Mouse (Mus musculus): ENCODE measurements around the gene B3galnt2. TPM values are rescaled to one million over a fixed set of nuclear protein-coding genes. Genes with fewer than 3 reads are reported as not detected.

The B3galnt2 gene
- polyA plus RNA-seq, 1 experiment from 2014 or later: 33.0 TPM

GRCm38 (mm10) chr13:13995046-13995445, 40.8 kb downstream of the B3galnt2 start:
- no peaks in the 10 kb centered on the region; the same call in 1 of the 2 replicates for H3K36me3 ChIP-seq (ENCODE audit: control insufficient read depth, insufficient read depth, low read length)
- H3K4me2 ChIP-seq (replicated peaks; ENCODE audit: low read depth, low read length): no peak overlapping the region
- H3K9me3 ChIP-seq (ENCODE audit: control insufficient read depth, low read length): no peaks in the 10 kb centered on the region
- no peaks in the 10 kb centered on the region for H3K27me3 ChIP-seq (ENCODE audit: control insufficient read depth, insufficient read depth, low read length)
- WGBS: 90% methylated on average over 5 of the region's 5 CpGs
- no peak for DNase-seq (ENCODE audit: low spot score)
- no peak overlapping the region for H3K4me3 ChIP-seq (ENCODE audit: low read depth, low read length)
- ATAC-seq (ENCODE audit: low FRiP score): no peak
- H3K9ac ChIP-seq (ENCODE audit: low read depth, low read length): no peak overlapping the region
- H3K27ac ChIP-seq (ENCODE audit: low read depth, low read length): no peak overlapping the region
- no peaks in the 10 kb centered on the region for H3K4me1 ChIP-seq (replicated peaks; ENCODE audit: control insufficient read depth, insufficient read depth, low read length)

- 88% methylated on average over 5 of the region's 5 CpGs for WGBS
- no peaks in the 10 kb centered on the region; the same call in 1 of the 2 replicates for H3K36me3 ChIP-seq (ENCODE audit: control insufficient read depth, insufficient read depth, low read length)
- no peaks in the 10 kb centered on the region for H3K9me3 ChIP-seq (ENCODE audit: control insufficient read depth, low read length)
- H3K27me3 ChIP-seq (ENCODE audit: control insufficient read depth, insufficient read depth, low read length): no peaks in the 10 kb centered on the region
- H3K27ac ChIP-seq (ENCODE audit: low read depth, low read length): no peak overlapping the region
- DNase-seq (ENCODE audit: low spot score) (no peak), ATAC-seq (ENCODE audit: low FRiP score) (no peak)
- no peak overlapping the region for H3K4me3 ChIP-seq (ENCODE audit: low read depth, low read length)
- no peak overlapping the region for H3K4me2 ChIP-seq (replicated peaks; ENCODE audit: low read depth, low read length)
- no peak overlapping the region for H3K9ac ChIP-seq (ENCODE audit: low read depth, low read length)
- no peaks in the 10 kb centered on the region for H3K4me1 ChIP-seq (replicated peaks; ENCODE audit: control insufficient read depth, insufficient read depth, low read length)
Measured at GRCm38 (mm10) chr13:13997476-13997875, 43.2 kb downstream of the B3galnt2 start.

GRCm38 (mm10) chr13:14002706-14003105, 48.4 kb downstream of the B3galnt2 start:
- no peaks in the 10 kb centered on the region for H3K27me3 ChIP-seq (ENCODE audit: control insufficient read depth, insufficient read depth, low read length)
- H3K4me3 ChIP-seq (ENCODE audit: low read depth, low read length): no peak overlapping the region
- no peak overlapping the region for H3K9ac ChIP-seq (ENCODE audit: low read depth, low read length)
- H3K27ac ChIP-seq (ENCODE audit: low read depth, low read length): no peak overlapping the region
- H3K36me3 ChIP-seq (ENCODE audit: control insufficient read depth, insufficient read depth, low read length): peaks cover 3% of the 10 kb centered on the region; the same call in 1 of the 2 replicates
- H3K4me1 ChIP-seq (replicated peaks; ENCODE audit: control insufficient read depth, insufficient read depth, low read length): no peaks in the 10 kb centered on the region
- no peak overlapping the region for H3K4me2 ChIP-seq (replicated peaks; ENCODE audit: low read depth, low read length)
- H3K9me3 ChIP-seq (ENCODE audit: control insufficient read depth, low read length): no peaks in the 10 kb centered on the region
- WGBS: 91% methylated on average over 2 of the region's 2 CpGs
- ATAC-seq (ENCODE audit: low FRiP score) (no peak), DNase-seq (ENCODE audit: low spot score) (no peak)

GRCm38 (mm10) chr13:14004086-14004485, 49.8 kb downstream of the B3galnt2 start:
- WGBS: 84% methylated on average over 4 of the region's 4 CpGs
- no peak overlapping the region for H3K4me3 ChIP-seq (ENCODE audit: low read depth, low read length)
- DNase-seq (ENCODE audit: low spot score): no peak
- no peak overlapping the region for H3K9ac ChIP-seq (ENCODE audit: low read depth, low read length)
- 0 out of 2 replicates have a peak, but pooled peaks cover 3% of the 10 kb centered on the region for H3K36me3 ChIP-seq (ENCODE audit: control insufficient read depth, insufficient read depth, low read length)
- H3K27ac ChIP-seq (ENCODE audit: low read depth, low read length): no peak overlapping the region
- H3K4me2 ChIP-seq (replicated peaks; ENCODE audit: low read depth, low read length): no peak overlapping the region
- no peaks in the 10 kb centered on the region for H3K27me3 ChIP-seq (ENCODE audit: control insufficient read depth, insufficient read depth, low read length)
- no peaks in the 10 kb centered on the region for H3K4me1 ChIP-seq (replicated peaks; ENCODE audit: control insufficient read depth, insufficient read depth, low read length)
- H3K9me3 ChIP-seq (ENCODE audit: control insufficient read depth, low read length): no peaks in the 10 kb centered on the region
- no peak for ATAC-seq (ENCODE audit: low FRiP score)

- Histone ChIP-seq H3K4me2 (replicated peaks; ENCODE audit: low read depth, low read length) (no peak overlapping the region), H3K27ac (ENCODE audit: low read depth, low read length) (no peak overlapping the region), H3K9ac (ENCODE audit: low read depth, low read length) (no peak overlapping the region), H3K36me3 (ENCODE audit: control insufficient read depth, insufficient read depth, low read length) (0 out of 2 replicates have a peak, but pooled peaks cover 3% of the 10 kb centered on the region), H3K4me3 (ENCODE audit: low read depth, low read length) (no peak overlapping the region), H3K9me3 (ENCODE audit: control insufficient read depth, low read length) (no peaks in the 10 kb centered on the region), H3K27me3 (ENCODE audit: control insufficient read depth, insufficient read depth, low read length) (no peaks in the 10 kb centered on the region), H3K4me1 (replicated peaks; ENCODE audit: control insufficient read depth, insufficient read depth, low read length) (no peaks in the 10 kb centered on the region)
- 93% methylated on average over 5 of the region's 5 CpGs for WGBS
- ATAC-seq (ENCODE audit: low FRiP score): no peak
- DNase-seq (ENCODE audit: low spot score): no peak
Measured at GRCm38 (mm10) chr13:14004999-14005398, 50.7 kb downstream of the B3galnt2 start.

GRCm38 (mm10) chr13:14006056-14006455, 51.8 kb downstream of the B3galnt2 start:
- Histone ChIP-seq H3K9me3 (ENCODE audit: control insufficient read depth, low read length) (no peaks in the 10 kb centered on the region), H3K4me1 (replicated peaks; ENCODE audit: control insufficient read depth, insufficient read depth, low read length) (no peaks in the 10 kb centered on the region), H3K4me2 (replicated peaks; ENCODE audit: low read depth, low read length) (no peak overlapping the region), H3K4me3 (ENCODE audit: low read depth, low read length) (no peak overlapping the region), H3K27ac (ENCODE audit: low read depth, low read length) (no peak overlapping the region), H3K27me3 (ENCODE audit: control insufficient read depth, insufficient read depth, low read length) (no peaks in the 10 kb centered on the region), H3K9ac (ENCODE audit: low read depth, low read length) (no peak overlapping the region), H3K36me3 (ENCODE audit: control insufficient read depth, insufficient read depth, low read length) (0 out of 2 replicates have a peak, but pooled peaks cover 3% of the 10 kb centered on the region)
- DNase-seq (ENCODE audit: low spot score) (no peak), ATAC-seq (ENCODE audit: low FRiP score) (no peak)
- 76% methylated on average over 2 of the region's 2 CpGs for WGBS

- no peak for ATAC-seq (ENCODE audit: low FRiP score)
- Histone ChIP-seq H3K4me3 (ENCODE audit: low read depth, low read length) (no peak overlapping the region), H3K9ac (ENCODE audit: low read depth, low read length) (no peak overlapping the region), H3K27ac (ENCODE audit: low read depth, low read length) (no peak overlapping the region), H3K4me1 (replicated peaks; ENCODE audit: control insufficient read depth, insufficient read depth, low read length) (no peaks in the 10 kb centered on the region), H3K9me3 (ENCODE audit: control insufficient read depth, low read length) (no peaks in the 10 kb centered on the region), H3K36me3 (ENCODE audit: control insufficient read depth, insufficient read depth, low read length) (no peaks in the 10 kb centered on the region), H3K27me3 (ENCODE audit: control insufficient read depth, insufficient read depth, low read length) (no peaks in the 10 kb centered on the region), H3K4me2 (replicated peaks; ENCODE audit: low read depth, low read length) (no peak overlapping the region)
- WGBS: 90% methylated on average over 4 of the region's 4 CpGs
- no peak for DNase-seq (ENCODE audit: low spot score)
Measured at GRCm38 (mm10) chr13:14011454-14011995, 57.3 kb downstream of the B3galnt2 start.

- DNase-seq (ENCODE audit: low spot score): no peak
- WGBS: 97% methylated on average over 2 of the region's 2 CpGs
- Histone ChIP-seq H3K27me3 (ENCODE audit: control insufficient read depth, insufficient read depth, low read length) (no peaks in the 10 kb centered on the region), H3K36me3 (ENCODE audit: control insufficient read depth, insufficient read depth, low read length) (no peaks in the 10 kb centered on the region), H3K4me1 (replicated peaks; ENCODE audit: control insufficient read depth, insufficient read depth, low read length) (no peaks in the 10 kb centered on the region), H3K9me3 (ENCODE audit: control insufficient read depth, low read length) (no peaks in the 10 kb centered on the region), H3K4me3 (ENCODE audit: low read depth, low read length) (no peak overlapping the region), H3K27ac (ENCODE audit: low read depth, low read length) (no peak overlapping the region), H3K4me2 (replicated peaks; ENCODE audit: low read depth, low read length) (no peak overlapping the region), H3K9ac (ENCODE audit: low read depth, low read length) (no peak overlapping the region)
- ATAC-seq (ENCODE audit: low FRiP score): no peak
Measured at GRCm38 (mm10) chr13:14014001-14014400, 59.7 kb downstream of the B3galnt2 start.

- H3K27ac ChIP-seq (ENCODE audit: low read depth, low read length): no peak overlapping the region
- 92% methylated on average over 4 of the region's 4 CpGs for WGBS
- H3K9ac ChIP-seq (ENCODE audit: low read depth, low read length): no peak overlapping the region
- no peaks in the 10 kb centered on the region for H3K27me3 ChIP-seq (ENCODE audit: control insufficient read depth, insufficient read depth, low read length)
- no peaks in the 10 kb centered on the region for H3K9me3 ChIP-seq (ENCODE audit: control insufficient read depth, low read length)
- H3K4me2 ChIP-seq (replicated peaks; ENCODE audit: low read depth, low read length): no peak overlapping the region
- no peak overlapping the region for H3K4me3 ChIP-seq (ENCODE audit: low read depth, low read length)
- no peaks in the 10 kb centered on the region for H3K4me1 ChIP-seq (replicated peaks; ENCODE audit: control insufficient read depth, insufficient read depth, low read length)
- DNase-seq (ENCODE audit: low spot score) (no peak), ATAC-seq (ENCODE audit: low FRiP score) (no peak)
- H3K36me3 ChIP-seq (ENCODE audit: control insufficient read depth, insufficient read depth, low read length): no peaks in the 10 kb centered on the region
Measured at GRCm38 (mm10) chr13:14014540-14014939, 60.3 kb downstream of the B3galnt2 start.

All from hindbrain, embryonic 11.5 days (tissue).